Mouse (Mus musculus): ENCODE results near the gene Pvalb. TPM values are rescaled to one million over a fixed set of nuclear protein-coding genes. Genes with fewer than 3 reads are reported as not detected.

Gene Pvalb
- total RNA-seq, 2 experiments from 2014 or later, result 0.76 to 0.95 TPM

DNA sequence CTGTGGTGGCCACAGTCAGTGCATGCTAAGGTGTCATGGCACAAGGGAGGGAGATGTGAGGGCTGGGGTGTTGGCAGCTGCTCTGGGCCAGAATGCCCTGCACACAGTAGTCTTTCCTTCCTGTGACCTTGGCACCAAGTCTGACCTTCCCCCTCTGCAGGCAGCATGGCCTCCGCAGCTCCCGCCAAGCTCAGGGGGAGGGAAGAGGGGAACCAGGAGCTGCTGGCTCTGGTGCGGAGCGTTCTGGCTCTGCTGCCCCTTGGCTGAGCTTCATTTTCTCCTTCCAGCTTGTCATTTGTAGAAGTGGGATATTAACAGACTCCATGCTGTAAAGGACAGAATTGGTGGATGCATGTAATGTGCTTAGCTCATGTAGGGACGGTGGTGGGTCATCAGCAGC is 47.9 kb downstream of the Pvalb start:
- DNase-seq, result no peak

DNA sequence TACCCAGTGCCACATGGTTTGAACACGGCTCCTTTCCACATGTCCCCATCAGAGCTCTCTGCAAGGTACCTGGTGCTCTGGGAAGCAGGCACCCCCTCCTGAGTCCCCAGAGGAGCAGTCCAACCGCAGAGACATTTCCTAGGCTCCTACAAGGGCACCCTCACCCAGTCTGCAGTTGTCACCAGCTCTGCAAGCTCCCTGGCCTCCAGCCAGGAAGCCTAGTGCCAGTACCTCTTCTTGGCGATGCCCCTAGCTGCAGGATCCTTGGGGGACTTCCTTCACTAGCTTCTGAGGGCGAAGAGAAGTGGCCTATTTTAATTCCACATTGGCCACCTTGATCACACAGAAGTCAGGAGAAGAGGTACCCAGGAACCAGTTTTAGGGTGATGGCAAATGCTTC is 48.4 kb downstream of the Pvalb start:
- no peak for DNase-seq

DNA sequence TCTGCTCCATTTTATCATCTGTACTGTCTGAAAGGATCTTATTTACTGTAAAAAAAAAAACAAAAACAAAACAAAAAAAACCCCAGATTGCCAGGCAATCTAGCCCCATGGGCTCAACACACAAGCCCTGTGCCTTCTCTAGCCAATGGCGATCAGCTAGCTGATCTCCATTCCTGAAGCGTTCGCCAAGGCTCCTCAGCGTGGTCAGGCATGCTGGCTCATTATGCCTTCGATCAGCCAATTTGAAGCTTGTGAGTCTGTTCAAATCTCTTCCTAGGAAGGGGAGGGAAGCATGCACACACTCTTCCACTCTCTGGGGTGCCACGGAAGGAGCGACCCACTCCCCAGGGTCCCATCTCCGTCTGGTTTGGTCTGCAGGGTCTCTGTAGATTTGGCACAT is 48.9 kb downstream of the Pvalb start:
- DNase-seq, result no peak

- no peak for DNase-seq
These were observed 50.8 kb downstream of the Pvalb start for GRCm38 (mm10) chr15:78155421-78155820.

- no peak for DNase-seq
These were observed 53.0 kb downstream of the Pvalb start for GRCm38 (mm10) chr15:78153045-78153775.

DNA sequence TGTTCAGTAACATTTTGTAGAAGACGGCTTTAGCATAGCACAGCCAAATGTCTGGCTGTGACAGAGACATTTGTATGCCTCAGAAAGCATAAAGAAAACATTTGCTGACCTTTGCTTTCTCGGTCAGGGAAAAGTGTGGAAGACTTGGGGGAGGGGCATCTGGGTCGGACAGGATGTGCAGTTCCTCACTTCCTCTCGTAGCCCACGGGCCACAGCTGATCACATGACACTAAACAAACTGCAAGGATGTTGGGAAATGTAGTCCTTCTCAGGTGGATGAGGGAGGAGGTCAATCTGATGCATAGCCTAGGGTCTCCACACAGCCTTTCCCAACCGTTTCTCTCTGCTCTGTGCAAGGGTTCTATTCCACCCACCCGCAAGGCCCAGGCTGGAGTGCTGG is 57.6 kb downstream of the Pvalb start:
- DNase-seq, result no peak

Other genes with a start within 250 kb of the Pvalb start
- gene Foxred2, start 249.7 kb downstream of the Pvalb start, total RNA-seq (2021), result under 1 TPM; 0.18 to 0.29 TPM
- gene Eif3d, start 235.6 kb downstream of the Pvalb start, total RNA-seq (2021), result 100 to 1,000 TPM; 113 to 115 TPM
- not detected for gene Cacng2, start 86.4 kb downstream of the Pvalb start, total RNA-seq (2021)
- gene Ift27, start 32.3 kb downstream of the Pvalb start, total RNA-seq (2021), result 10 to 100 TPM; 16.5 to 18.6 TPM
- 1 to 10 TPM; 1.9 to 2.1 TPM for gene Ncf4, start 38.4 kb upstream of the Pvalb start, total RNA-seq (2021)
- 1 to 10 TPM; 1.1 to 1.2 TPM for gene Csf2rb2, start 99.3 kb upstream of the Pvalb start, total RNA-seq (2021)
- 1 to 10 TPM; 1.6 to 2.0 TPM for gene Csf2rb, start 119.4 kb upstream of the Pvalb start, total RNA-seq (2021)
- not detected for gene Tex33, start 189.5 kb upstream of the Pvalb start, total RNA-seq (2021)
- 10 to 100 TPM; 16.9 to 20.1 TPM for gene Tst, start 199.5 kb upstream of the Pvalb start, total RNA-seq (2021)
- gene Mpst, start 200.0 kb upstream of the Pvalb start, total RNA-seq (2021), result 10 to 100 TPM; 21.9 to 24.9 TPM
- 10 to 100 TPM; 72.0 to 74.8 TPM for gene Kctd17, start 222.2 kb upstream of the Pvalb start, total RNA-seq (2021)

Measured in heart, postnatal 4 days (tissue).